Mouse (Mus musculus): ENCODE measurements around the gene Tmem208. TPM values are rescaled to one million over a fixed set of nuclear protein-coding genes. Genes with fewer than 3 reads are reported as not detected.

Tmem208 gene
- polyA plus RNA-seq, 1 experiment from 2014 or later: 115 TPM

DNA sequence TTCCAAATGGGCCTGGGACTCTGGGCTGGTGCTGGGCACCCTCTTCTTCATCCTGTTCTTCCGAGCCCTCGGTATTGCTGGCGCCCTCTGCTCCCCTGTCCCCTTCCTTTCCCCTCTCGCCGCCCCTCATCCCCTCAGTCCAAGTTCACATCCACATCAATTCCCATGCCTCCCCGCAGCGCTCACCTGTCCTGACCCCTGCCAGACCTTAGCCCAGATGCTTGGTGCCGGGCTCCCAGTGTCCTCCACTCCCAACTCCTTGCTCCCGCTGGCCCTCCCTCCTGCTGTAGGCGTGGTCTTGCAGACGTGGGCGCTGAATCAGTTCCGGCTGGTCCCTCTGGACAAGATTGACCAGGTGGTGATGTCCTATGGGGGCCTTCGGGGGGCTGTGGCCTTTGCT, 30.5 kb downstream of the Tmem208 start:
- WGBS: 79% methylated on average over 14 of the region's 14 CpGs

DNA sequence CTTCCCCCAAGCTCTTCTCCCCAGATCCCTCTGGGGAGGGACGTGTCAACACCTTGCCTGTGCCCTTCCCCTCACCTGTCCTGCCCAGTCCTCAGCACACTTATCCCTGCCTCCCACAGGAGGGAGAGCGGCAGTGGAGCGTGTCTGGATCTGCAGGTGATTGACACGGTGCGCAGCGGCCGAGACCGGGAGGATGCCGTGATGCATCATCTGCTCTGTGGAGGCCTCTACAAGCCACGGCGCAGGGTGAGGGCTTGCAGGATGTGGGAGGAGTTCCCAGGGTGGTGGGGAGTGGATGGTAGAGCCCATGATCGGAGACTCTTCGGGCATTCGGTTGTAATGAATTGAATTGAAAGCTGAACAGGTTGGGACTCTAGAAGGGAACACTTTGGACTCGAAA, 33.1 kb downstream of the Tmem208 start:
- Histone ChIP-seq H3K4me1 (ENCODE audit: insufficient read depth) (0 out of 2 replicates have a peak, but pooled peaks cover 4% of the 10 kb centered on the region), H3K36me3 (ENCODE audit: insufficient read depth) (peaks cover 59% of the 10 kb centered on the region), H3K9ac (no peak overlapping the region), H3K4me2 (no peak overlapping the region), H3K27ac (ENCODE audit: low read depth) (no peak overlapping the region), H3K9me3 (ENCODE audit: low read depth, low read length) (no peaks in the 10 kb centered on the region), H3K27me3 (ENCODE audit: insufficient read depth, low read length) (no peaks in the 10 kb centered on the region), H3K4me3 (ENCODE audit: low read depth, low read length) (no peak overlapping the region)
- WGBS: 55% methylated on average over 15 of the region's 15 CpGs
- ATAC-seq (ENCODE audit: insufficient read depth): no peak
- DNase-seq: no peak
- TF ChIP-seq CTCF (IDR thresholded peaks at IDR 0.05; ENCODE audit: low read depth): no peak

More for the DNA sequence above, 30.5 kb downstream of the Tmem208 start:
- H3K9ac ChIP-seq: no peak overlapping the region
- ATAC-seq (ENCODE audit: insufficient read depth) (no peak), DNase-seq (no peak)
- no peak overlapping the region for H3K4me3 ChIP-seq (ENCODE audit: low read depth, low read length)
- H3K27me3 ChIP-seq (ENCODE audit: insufficient read depth, low read length): no peaks in the 10 kb centered on the region
- no peak overlapping the region for H3K27ac ChIP-seq (ENCODE audit: low read depth)
- no peak overlapping the region for H3K4me2 ChIP-seq
- no peaks in the 10 kb centered on the region for H3K4me1 ChIP-seq (ENCODE audit: insufficient read depth)
- no peaks in the 10 kb centered on the region for H3K9me3 ChIP-seq (ENCODE audit: low read depth, low read length)
- no peak for TF ChIP-seq CTCF (IDR thresholded peaks at IDR 0.05; ENCODE audit: low read depth)
- peaks cover 53% of the 10 kb centered on the region for H3K36me3 ChIP-seq (ENCODE audit: insufficient read depth)

DNA sequence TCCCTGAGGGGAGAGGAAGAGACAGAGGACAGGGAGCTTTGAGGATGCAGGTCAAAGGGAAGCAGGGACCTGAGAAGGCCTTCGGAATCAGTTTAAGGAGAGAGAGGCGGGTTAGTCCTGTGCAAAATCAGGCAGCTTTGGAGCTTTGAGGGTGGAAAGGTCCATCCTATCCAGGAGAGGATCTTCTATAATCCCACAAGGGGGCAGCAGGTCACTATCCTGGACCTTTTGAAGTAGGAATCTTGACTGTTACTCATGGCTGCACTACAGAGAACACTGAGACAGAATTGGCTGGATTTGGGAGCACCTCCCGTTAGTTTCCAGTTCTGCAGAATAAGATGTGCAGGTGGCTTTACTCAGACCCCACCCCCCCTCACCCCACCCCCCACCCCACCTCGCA, 33.5 kb downstream of the Tmem208 start:
- no peaks in the 10 kb centered on the region for H3K27me3 ChIP-seq (ENCODE audit: insufficient read depth, low read length)
- whole genome bisulfite sequencing: 31% methylated on average over 4 of the region's 4 CpGs
- H3K9me3 ChIP-seq (ENCODE audit: low read depth, low read length): no peaks in the 10 kb centered on the region
- peaks cover 60% of the 10 kb centered on the region for H3K36me3 ChIP-seq (ENCODE audit: insufficient read depth)
- H3K9ac ChIP-seq: no peak overlapping the region
- no peak overlapping the region for H3K4me2 ChIP-seq
- DNase-seq: peak; percentile 79
- peak; percentile 51; the same call in 1 of the 2 replicates for ATAC-seq (ENCODE audit: insufficient read depth)
- H3K4me3 ChIP-seq (ENCODE audit: low read depth, low read length): no peak overlapping the region
- no peak overlapping the region for H3K27ac ChIP-seq (ENCODE audit: low read depth)
- 0 out of 2 replicates have a peak, but pooled peaks cover 4% of the 10 kb centered on the region for H3K4me1 ChIP-seq (ENCODE audit: insufficient read depth)
- TF ChIP-seq CTCF (IDR thresholded peaks at IDR 0.05; ENCODE audit: low read depth): peak; percentile 65

DNA sequence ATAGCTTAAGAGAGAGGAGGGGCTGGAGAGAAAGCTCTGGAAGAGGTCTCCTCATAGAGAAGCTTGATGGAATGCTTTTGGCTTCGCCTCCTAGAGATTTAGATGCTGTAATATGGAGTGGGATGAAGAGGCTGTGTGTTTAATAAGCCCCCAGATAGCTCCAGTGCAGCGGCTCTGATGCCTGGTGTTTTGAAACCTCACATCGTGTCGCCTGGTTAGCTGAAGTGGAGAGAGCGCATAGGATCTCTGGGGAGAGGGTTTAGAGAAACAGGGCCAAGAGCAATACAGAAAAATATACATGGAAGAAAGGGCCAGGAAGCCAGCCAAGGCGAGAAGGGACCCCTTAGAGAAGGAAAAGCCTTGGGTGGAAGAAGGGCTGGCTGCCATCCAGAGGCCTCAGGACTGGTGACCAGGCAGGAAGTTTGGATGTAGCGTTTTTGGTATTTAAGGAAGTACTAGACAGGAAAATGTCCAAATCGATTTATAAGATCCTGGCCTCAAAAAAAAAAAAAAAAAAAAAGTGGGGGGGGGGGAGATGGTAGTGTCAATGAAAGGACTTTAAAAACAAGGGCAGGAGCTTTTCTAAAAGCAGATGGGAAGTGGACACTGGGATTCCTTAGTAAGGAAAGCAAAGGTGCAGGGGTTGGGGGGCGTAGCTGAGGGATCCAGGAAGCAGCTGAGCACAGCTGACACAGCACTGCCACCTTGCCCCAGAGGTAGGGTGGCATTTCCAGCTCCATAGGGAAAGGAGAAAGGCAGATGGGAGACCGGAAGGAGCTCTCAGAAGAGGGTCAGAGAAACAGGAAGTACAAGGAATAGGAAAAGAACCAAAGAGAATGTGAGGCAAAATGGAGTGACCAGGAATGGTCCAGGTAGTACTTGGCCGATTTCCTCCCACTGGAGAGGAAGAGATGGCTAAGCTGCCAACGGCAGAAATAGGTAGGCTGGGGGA, 35.9 kb downstream of the Tmem208 start:
- no peak for TF ChIP-seq CTCF (IDR thresholded peaks at IDR 0.05; ENCODE audit: low read depth)
- 47% methylated on average over 12 of the region's 12 CpGs for WGBS
- ATAC-seq (ENCODE audit: insufficient read depth) (peak; percentile 64), DNase-seq (peak; percentile 92)
- Histone ChIP-seq H3K4me2 (no peak overlapping the region), H3K27me3 (ENCODE audit: insufficient read depth, low read length) (no peaks in the 10 kb centered on the region), H3K4me1 (ENCODE audit: insufficient read depth) (0 out of 2 replicates have a peak, but pooled peaks cover 4% of the 10 kb centered on the region), H3K4me3 (ENCODE audit: low read depth, low read length) (no peak overlapping the region), H3K9me3 (ENCODE audit: low read depth, low read length) (no peaks in the 10 kb centered on the region), H3K27ac (ENCODE audit: low read depth) (peak overlapping the region; percentile 65), H3K36me3 (ENCODE audit: insufficient read depth) (peaks cover 55% of the 10 kb centered on the region), H3K9ac (no peak overlapping the region)

DNA sequence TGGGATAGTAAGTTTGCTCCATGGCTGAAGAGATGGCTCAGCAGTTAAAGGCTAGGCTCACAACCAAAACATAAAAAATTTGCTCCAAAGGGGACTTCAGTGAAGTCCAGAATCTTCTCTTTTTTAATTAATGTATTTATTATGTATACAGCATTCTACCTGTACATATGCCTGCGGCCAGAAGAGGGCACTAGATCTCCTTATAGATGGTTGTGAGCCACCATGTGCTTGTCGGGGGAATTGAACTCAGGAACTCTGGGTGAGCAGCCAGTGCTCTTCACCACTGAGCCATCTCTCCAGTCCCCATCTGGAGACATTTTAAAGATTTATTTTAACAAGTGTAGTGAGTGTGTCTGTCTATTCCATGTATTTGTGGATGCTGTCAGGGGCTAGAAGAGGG, 41.0 kb downstream of the Tmem208 start:
- H3K4me1 ChIP-seq (ENCODE audit: insufficient read depth): 0 out of 2 replicates have a peak, but pooled peaks cover 4% of the 10 kb centered on the region
- no peak overlapping the region for H3K27ac ChIP-seq (ENCODE audit: low read depth)
- 64% methylated on average over 2 of the region's 2 CpGs for WGBS
- no peaks in the 10 kb centered on the region for H3K9me3 ChIP-seq (ENCODE audit: low read depth, low read length)
- TF ChIP-seq CTCF (IDR thresholded peaks at IDR 0.05; ENCODE audit: low read depth): peak; percentile 66
- H3K36me3 ChIP-seq (ENCODE audit: insufficient read depth): peaks cover 55% of the 10 kb centered on the region
- ATAC-seq (ENCODE audit: insufficient read depth) (no peak), DNase-seq (peak; percentile 67)
- no peak overlapping the region for H3K9ac ChIP-seq
- no peaks in the 10 kb centered on the region for H3K27me3 ChIP-seq (ENCODE audit: insufficient read depth, low read length)
- no peak overlapping the region for H3K4me3 ChIP-seq (ENCODE audit: low read depth, low read length)
- H3K4me2 ChIP-seq: no peak overlapping the region

DNA sequence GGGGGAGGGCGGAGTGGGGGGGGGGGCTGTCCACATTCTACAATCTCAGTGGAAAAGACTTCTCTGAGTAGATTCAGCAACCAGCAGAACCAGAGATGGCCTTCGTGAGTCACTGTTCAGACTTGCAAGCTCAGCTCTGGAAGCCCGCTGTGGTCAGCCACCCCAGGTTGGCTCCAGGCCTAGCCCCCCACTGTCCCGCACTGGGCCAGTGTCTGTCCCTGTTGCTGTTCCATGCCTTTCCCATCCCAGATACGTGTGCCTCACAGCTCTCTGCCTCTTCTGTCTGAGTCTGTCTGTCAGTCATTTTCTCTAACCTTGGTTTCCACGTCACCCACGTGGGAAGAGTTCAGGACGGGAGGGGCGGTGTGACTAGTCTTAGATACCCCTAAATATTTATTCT, 46.3 kb downstream of the Tmem208 start:
- no peaks in the 10 kb centered on the region for H3K4me1 ChIP-seq (ENCODE audit: insufficient read depth)
- DNase-seq (no peak), ATAC-seq (ENCODE audit: insufficient read depth) (no peak)
- peaks cover 22% of the 10 kb centered on the region; the same call in 1 of the 2 replicates for H3K36me3 ChIP-seq (ENCODE audit: insufficient read depth)
- 67% methylated on average over 9 of the region's 9 CpGs for WGBS
- no peak overlapping the region for H3K9ac ChIP-seq
- H3K27me3 ChIP-seq (ENCODE audit: insufficient read depth, low read length): no peaks in the 10 kb centered on the region
- no peak overlapping the region for H3K27ac ChIP-seq (ENCODE audit: low read depth)
- H3K9me3 ChIP-seq (ENCODE audit: low read depth, low read length): no peaks in the 10 kb centered on the region
- no peak overlapping the region for H3K4me2 ChIP-seq
- TF ChIP-seq CTCF (IDR thresholded peaks at IDR 0.05; ENCODE audit: low read depth): no peak
- no peak overlapping the region for H3K4me3 ChIP-seq (ENCODE audit: low read depth, low read length)

DNA sequence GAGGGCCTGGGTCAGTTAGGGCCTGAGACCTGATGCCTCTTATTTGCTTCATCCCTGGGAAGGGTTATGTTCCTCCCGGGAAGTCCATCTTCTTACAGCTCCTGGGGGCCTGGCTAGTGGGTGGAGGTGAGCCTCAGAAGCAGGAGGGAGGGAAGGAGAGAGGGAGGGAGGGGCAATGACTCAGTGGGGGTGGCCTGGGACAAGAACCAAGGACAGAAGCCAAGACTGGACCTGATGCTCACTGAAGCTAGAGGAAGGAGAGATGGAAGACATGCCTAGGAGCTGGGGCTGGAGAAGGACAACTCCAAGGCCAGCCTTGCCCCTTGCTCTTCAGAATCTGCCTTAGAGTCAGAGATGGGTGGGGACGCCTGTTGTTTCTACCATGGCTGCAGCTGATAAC, 46.9 kb downstream of the Tmem208 start, which contains the start of gene Plekhg4:
Gene Plekhg4, plus strand, starts transcription at position 243 of the 400 bp plus-strand sequence.
- H3K36me3 ChIP-seq (ENCODE audit: insufficient read depth): peaks cover 22% of the 10 kb centered on the region; the same call in 1 of the 2 replicates
- no peak within 1 kb of the TSS for H3K27ac ChIP-seq (ENCODE audit: low read depth)
- WGBS: 62% methylated on average over 2 of the region's 2 CpGs
- no peak for ATAC-seq (ENCODE audit: insufficient read depth)
- H3K4me2 ChIP-seq: peak within 1 kb of the TSS; percentile 53
- no peaks in the 10 kb centered on the region for H3K4me1 ChIP-seq (ENCODE audit: insufficient read depth)
- H3K9me3 ChIP-seq (ENCODE audit: low read depth, low read length): no peaks in the 10 kb centered on the region
- no peak for DNase-seq
- TF ChIP-seq CTCF (IDR thresholded peaks at IDR 0.05; ENCODE audit: low read depth): no peak
- H3K9ac ChIP-seq: no peak within 1 kb of the TSS
- H3K4me3 ChIP-seq (ENCODE audit: low read depth, low read length): 0 out of 2 replicates have a peak within 1 kb of the TSS, but pooled peaks have one; percentile 3
- H3K27me3 ChIP-seq (ENCODE audit: insufficient read depth, low read length): no peaks in the 10 kb centered on the region

Measured in lung, embryonic 14.5 days (tissue).